Mouse (Mus musculus): ENCODE measurements around the gene Dph1.

The Dph1 gene

GRCm38 (mm10) chr11:75131300-75131699 lies 59.7 kb downstream of the Dph1 start:
- DNase-seq, result no peak

- no peak for DNase-seq
These were observed 61.6 kb downstream of the Dph1 start for GRCm38 (mm10) chr11:75129481-75129880.
